Mouse (Mus musculus) MEL (cell line): ENCODE data around the gene Setd4. TPM values are rescaled to one million over a fixed set of nuclear protein-coding genes. Genes with fewer than 3 reads are reported as not detected.

ENCODE experiments used
- DNase-seq: peaks from one replicate; pipeline ENCODE4 v3.0.0; 2011; ENCODE audit warnings: low read depth, low spot score
- H3K27ac ChIP-seq: 2 replicates; pipeline ENCODE4 v1.5.1; 2012; ENCODE audit warnings: low read depth, mild to moderate bottlenecking, control low read depth, low read length, moderate library complexity; ENCODE audit not compliant: control insufficient read depth
- H3K27me3 ChIP-seq, 2 experiments: fragments of 150-350 bp in 1 of 2; sonication (generic) in 1 of 2; 2 replicates each; pipeline ENCODE4 v1.6.1; 2012; ENCODE audit warnings: low read length in 2 of 2, mild to moderate bottlenecking in 2 of 2, improper control_type of control experiment in 1 of 2, moderate library complexity in 1 of 2; ENCODE audit not compliant: insufficient read depth in 2 of 2, control insufficient read depth in 1 of 2
- H3K36me3 ChIP-seq, 2 experiments: 2 replicates each; pipeline ENCODE4 v1.6.1; 2012 to 2014; ENCODE audit warnings: low read length in 2 of 2, improper control_type of control experiment in 1 of 2, inconsistent platforms in 1 of 2, mild to moderate bottlenecking in 1 of 2; ENCODE audit not compliant: insufficient read depth in 2 of 2, control insufficient read depth in 1 of 2
- H3K4me1 ChIP-seq, 2 experiments: fragments of 150-350 bp in 1 of 2; sonication (generic) in 1 of 2; 2 replicates each; pipeline ENCODE4 v1.6.1; 2012; ENCODE audit warnings: low read length in 2 of 2, improper control_type of control experiment in 1 of 2, mild to moderate bottlenecking in 1 of 2; ENCODE audit not compliant: insufficient read depth in 2 of 2, control insufficient read depth in 1 of 2
- H3K4me3 ChIP-seq, 2 experiments: fragments of 150-350 bp in 1 of 2; sonication (generic) in 1 of 2; 2 replicates each; pipeline ENCODE4 v1.5.1; 2012; ENCODE audit warnings: low read depth in 2 of 2, low read length in 2 of 2, mild to moderate bottlenecking in 2 of 2, moderate library complexity in 2 of 2, control low read depth in 1 of 2, improper control_type of control experiment in 1 of 2; ENCODE audit not compliant: control insufficient read depth in 1 of 2, insufficient read depth in 1 of 2
- H3K79me2 ChIP-seq: 2 replicates; pipeline ENCODE4 v1.6.1; 2012; ENCODE audit warnings: mild to moderate bottlenecking, low read length, moderate library complexity; ENCODE audit not compliant: control insufficient read depth, poor library complexity, insufficient read depth
- H3K9ac ChIP-seq: 2 replicates; pipeline ENCODE4 v1.6.1; 2012; ENCODE audit warnings: low read depth, mild to moderate bottlenecking, control low read depth, low read length, moderate library complexity; ENCODE audit not compliant: control insufficient read depth, poor library complexity, severe bottlenecking
- H3K9me3 ChIP-seq: fragments of 150-350 bp; sonication (generic); replicated peaks from 2 replicates; pipeline ENCODE4 v1.6.1; 2012; ENCODE audit warnings: mild to moderate bottlenecking, low read length, improper control_type of control experiment, moderate library complexity; ENCODE audit not compliant: insufficient read depth
- GABPA ChIP-seq: IDR thresholded peaks from 2 replicates; pipeline ENCODE4 v1.6.1; 2012; ENCODE audit warnings: low read depth, mild to moderate bottlenecking, inconsistent platforms, low read length, improper control_type of control experiment, moderate library complexity
- GATA1 ChIP-seq: IDR thresholded peaks from 2 replicates; pipeline ENCODE4 v1.6.1; 2011; ENCODE audit warnings: low read depth, low read length, improper control_type of control experiment
- HCFC1 ChIP-seq: IDR thresholded peaks from 2 replicates; pipeline ENCODE4 v1.6.1; 2012; ENCODE audit warnings: low read depth, mild to moderate bottlenecking, inconsistent platforms, low read length, improper control_type of control experiment, moderate library complexity
- JUND ChIP-seq: IDR thresholded peaks from 2 replicates; pipeline ENCODE4 v1.6.1; 2011; ENCODE audit warnings: low read depth, mild to moderate bottlenecking, improper control_type of control experiment, low read length
- MAFK ChIP-seq: IDR thresholded peaks from 2 replicates; pipeline ENCODE4 v1.6.1; 2011; ENCODE audit warnings: low read depth, mild to moderate bottlenecking, low read length, improper control_type of control experiment, borderline replicate concordance
- MAZ ChIP-seq: IDR thresholded peaks from 2 replicates; pipeline ENCODE4 v1.6.1; 2012; ENCODE audit warnings: low read depth, mild to moderate bottlenecking, inconsistent platforms, low read length, improper control_type of control experiment
- MEF2A ChIP-seq: IDR thresholded peaks from 2 replicates; pipeline ENCODE4 v1.6.1; 2014; ENCODE audit warnings: low read depth, mild to moderate bottlenecking, inconsistent platforms, low read length, improper control_type of control experiment; ENCODE audit not compliant: poor library complexity, insufficient replicate concordance, severe bottlenecking; ENCODE audit errors: extremely low read depth
- MXI1 ChIP-seq: IDR thresholded peaks from 2 replicates; pipeline ENCODE4 v1.6.1; 2011; ENCODE audit warnings: mild to moderate bottlenecking, low read depth, low read length, improper control_type of control experiment
- MYC ChIP-seq: IDR thresholded peaks from 2 replicates; pipeline ENCODE4 v1.6.1; 2011; ENCODE audit warnings: low read depth, mild to moderate bottlenecking, low read length, improper control_type of control experiment, moderate library complexity
- NELFE ChIP-seq: IDR thresholded peaks from 2 replicates; pipeline ENCODE4 v1.6.1; 2011; ENCODE audit warnings: low read depth, low read length, improper control_type of control experiment
- NRF1 ChIP-seq: IDR thresholded peaks from 2 replicates; pipeline ENCODE4 v1.6.1; 2014; ENCODE audit warnings: low read depth, mild to moderate bottlenecking, inconsistent platforms, low read length, improper control_type of control experiment, moderate library complexity; ENCODE audit not compliant: poor library complexity, insufficient read depth, severe bottlenecking
- POLR2A ChIP-seq, 2 experiments: IDR thresholded peaks; 2 replicates each; pipeline ENCODE4 v1.6.1; 2011 to 2012; ENCODE audit warnings: low read length in 2 of 2, mild to moderate bottlenecking in 2 of 2, control low read depth in 1 of 2, improper control_type of control experiment in 1 of 2, low read depth in 1 of 2, moderate library complexity in 1 of 2; ENCODE audit not compliant: control insufficient read depth in 1 of 2, insufficient read depth in 1 of 2, poor library complexity in 1 of 2
- POLR2AphosphoS2 ChIP-seq: IDR thresholded peaks from 2 replicates; pipeline ENCODE4 v1.6.1; 2011; ENCODE audit warnings: low read length, improper control_type of control experiment
- POLR2AphosphoS5 ChIP-seq: IDR thresholded peaks from 2 replicates; pipeline ENCODE4 v1.6.1; 2012; ENCODE audit warnings: low read depth, borderline replicate concordance, mild to moderate bottlenecking, inconsistent platforms, low read length, moderate library complexity, mixed read lengths
- RAD21 ChIP-seq: IDR thresholded peaks from 2 replicates; pipeline ENCODE4 v1.6.1; 2011; ENCODE audit warnings: mild to moderate bottlenecking, low read depth, low read length, improper control_type of control experiment
- SIN3A ChIP-seq: IDR thresholded peaks from 2 replicates; pipeline ENCODE4 v1.6.1; 2012; ENCODE audit warnings: low read length, improper control_type of control experiment, inconsistent platforms
- SMC3 ChIP-seq: IDR thresholded peaks from 2 replicates; pipeline ENCODE4 v1.6.1; 2011; ENCODE audit warnings: low read depth, low read length, improper control_type of control experiment
- TAL1 ChIP-seq: IDR thresholded peaks from 2 replicates; pipeline ENCODE4 v1.6.1; 2012; ENCODE audit warnings: mild to moderate bottlenecking, inconsistent platforms, low read length, moderate library complexity, mixed read lengths
- TBP ChIP-seq: IDR thresholded peaks from 2 replicates; pipeline ENCODE4 v1.8.0; 2011; ENCODE audit warnings: low read depth, low read length, improper control_type of control experiment
- TCF12 ChIP-seq: IDR thresholded peaks from 2 replicates; pipeline ENCODE4 v1.6.1; 2014; ENCODE audit warnings: low read depth, mild to moderate bottlenecking, inconsistent platforms, low read length, improper control_type of control experiment, moderate library complexity
- USF1 ChIP-seq: IDR thresholded peaks from 2 replicates; pipeline ENCODE4 v1.6.1; 2014; ENCODE audit warnings: low read depth, mild to moderate bottlenecking, inconsistent platforms, low read length, improper control_type of control experiment, moderate library complexity
- USF2 ChIP-seq, 2 experiments: IDR thresholded peaks; 2 replicates each; pipeline ENCODE4 v1.6.1; 2011 to 2012; ENCODE audit warnings: improper control_type of control experiment in 2 of 2, low read length in 2 of 2, borderline replicate concordance in 1 of 2, inconsistent platforms in 1 of 2, low read depth in 1 of 2, mild to moderate bottlenecking in 1 of 2; ENCODE audit not compliant: insufficient read depth in 1 of 2
- ZKSCAN1 ChIP-seq: IDR thresholded peaks from 2 replicates; pipeline ENCODE4 v1.6.1; 2012; ENCODE audit warnings: low read depth, mild to moderate bottlenecking, inconsistent platforms, low read length, improper control_type of control experiment, moderate library complexity
- ZMIZ1 ChIP-seq: IDR thresholded peaks from 2 replicates; pipeline ENCODE4 v1.6.1; 2012; ENCODE audit warnings: low read depth, mild to moderate bottlenecking, inconsistent platforms, low read length, improper control_type of control experiment, moderate library complexity
- ZNF384 ChIP-seq: IDR thresholded peaks from 2 replicates; pipeline ENCODE4 v1.6.1; 2012; ENCODE audit warnings: low read depth, mild to moderate bottlenecking, inconsistent platforms, low read length, improper control_type of control experiment
- polyA plus RNA-seq, 2 experiments: library from polyadenylated mRNA; stranded (reverse) in 1 of 2; unstranded in 1 of 2; fragments of >175 nt in 1 of 2; fragments of >200 nt in 1 of 2; gene quantifications; 2 replicates each; pipeline versions ENCODE4 v1.2.1 to v1.2.4; 2012; ENCODE audit warnings: low replicate concordance in 2 of 2, low read depth in 1 of 2; ENCODE audit not compliant: insufficient read length in 2 of 2, insufficient read depth in 1 of 2, missing spikeins in 1 of 2
- total RNA-seq: library from RNA; depleted of rRNA; stranded (reverse); fragments of 300-350 nt; gene quantifications from 2 replicates; pipeline ENCODE4 v1.2.3, GENCODE M21; 2012

Setd4 gene
- total and polyA plus RNA-seq, 3 experiments: 14.1 to 19.1 TPM; not detected in 1

- no peaks in the 10 kb centered on the region; a peak in 1 of 4 replicates for H3K4me1 ChIP-seq
- no peaks in the 10 kb centered on the region for H3K9me3 ChIP-seq
- TF ChIP-seq TAL1 (no peak), MAZ (no peak), JUND (no peak)
- H3K4me3 ChIP-seq: no peak overlapping the region
- H3K9ac ChIP-seq: no peak overlapping the region
- no peak overlapping the region for H3K27ac ChIP-seq
- peaks cover 0 to 5% of the 10 kb centered on the region in 2 experiments; a peak in 2 of 4 replicates for H3K36me3 ChIP-seq
- DNase-seq: peak; percentile 1
- peaks cover 6% of the 10 kb centered on the region for H3K79me2 ChIP-seq
- no peaks in the 10 kb centered on the region for H3K27me3 ChIP-seq
Measured at GRCm38 (mm10) chr16:93609796-93610195, 5.9 kb upstream of the Setd4 start.

GRCm38 (mm10) chr16:93608731-93609130 lies 4.9 kb upstream of the Setd4 start:
- TF ChIP-seq USF1: no peak
- no peak for TF ChIP-seq MYC
- no peak for TF ChIP-seq GABPA
- no peak for TF ChIP-seq RAD21
- no peak for TF ChIP-seq SMC3
- TF ChIP-seq MEF2A: no peak
- no peak for TF ChIP-seq TAL1
- DNase-seq: no peak
- H3K9ac ChIP-seq: no peak overlapping the region
- H3K4me3 ChIP-seq: peak overlapping the region in 1 of 2 experiments; percentile 96; a peak in 1 of 4 replicates
- H3K27me3 ChIP-seq: no peaks in the 10 kb centered on the region
- H3K36me3 ChIP-seq: peaks cover 0 to 5% of the 10 kb centered on the region in 2 experiments; a peak in 2 of 4 replicates
- H3K27ac ChIP-seq: no peak overlapping the region
- no peaks in the 10 kb centered on the region for H3K9me3 ChIP-seq
- H3K4me1 ChIP-seq: peaks cover 0 to 3% of the 10 kb centered on the region in 2 experiments; a peak in 2 of 4 replicates
- peaks cover 7% of the 10 kb centered on the region for H3K79me2 ChIP-seq

GRCm38 (mm10) chr16:93607669-93608101 lies 3.8 kb upstream of the Setd4 start:
- 0 out of 2 replicates have a peak, but pooled peaks have one; percentile 10 for TF ChIP-seq USF1
- TF ChIP-seq POLR2A (IDR thresholded peaks at IDR 0.05; ENCODE audit: control insufficient read depth in 1 of 2, insufficient read depth in 1 of 2, low read depth in 1 of 2, low read length in 2 of 2, poor library complexity in 1 of 2): peak; percentile 63 to 88; a peak in 3 of 4 replicates
- TF ChIP-seq SIN3A: peak; percentile 77
- TF ChIP-seq JUND: no peak
- TF ChIP-seq TBP: peak; percentile 78
- peak; percentile 79 for TF ChIP-seq NRF1
- no peak for TF ChIP-seq MAFK
- peak; percentile 84 for TF ChIP-seq POLR2AphosphoS2
- peak; percentile 61; the same call in 1 of the 2 replicates for TF ChIP-seq ZMIZ1
- TF ChIP-seq HCFC1: peak; percentile 74
- no peak for TF ChIP-seq POLR2AphosphoS5
- peak; percentile 83 for TF ChIP-seq MXI1
- no peak for TF ChIP-seq TAL1
- TF ChIP-seq GATA1: no peak
- TF ChIP-seq USF2 (IDR thresholded peaks at IDR 0.05; ENCODE audit: borderline replicate concordance in 1 of 2, insufficient read depth in 1 of 2, low read depth in 1 of 2, low read length in 2 of 2): no peak
- TF ChIP-seq ZKSCAN1: no peak
- peak; percentile 62 for TF ChIP-seq ZNF384
- TF ChIP-seq TCF12: 0 out of 2 replicates have a peak, but pooled peaks have one; percentile 48
- TF ChIP-seq NELFE: peak; percentile 84
- TF ChIP-seq MAZ: peak; percentile 63; the same call in 1 of the 2 replicates
- DNase-seq: peak; percentile 95
- Histone ChIP-seq H3K27me3 (no peaks in the 10 kb centered on the region), H3K36me3 (peaks cover 0 to 8% of the 10 kb centered on the region in 2 experiments; a peak in 2 of 4 replicates), H3K9me3 (no peaks in the 10 kb centered on the region), H3K79me2 (peaks cover 11% of the 10 kb centered on the region), H3K27ac (0 out of 2 replicates have a peak overlapping the region, but pooled peaks have one; percentile 6), H3K4me1 (peaks cover 0 to 5% of the 10 kb centered on the region in 2 experiments; a peak in 2 of 4 replicates), H3K9ac (peak overlapping the region; percentile 87), H3K4me3 (peak overlapping the region; percentile 85 to 96)
